Mouse (Mus musculus): ENCODE data around the gene Fbxo44. TPM values are rescaled to one million over a fixed set of nuclear protein-coding genes. Genes with fewer than 3 reads are reported as not detected.

The Fbxo44 gene
- polyA plus RNA-seq, 1 experiment: 12.5 TPM

DNA sequence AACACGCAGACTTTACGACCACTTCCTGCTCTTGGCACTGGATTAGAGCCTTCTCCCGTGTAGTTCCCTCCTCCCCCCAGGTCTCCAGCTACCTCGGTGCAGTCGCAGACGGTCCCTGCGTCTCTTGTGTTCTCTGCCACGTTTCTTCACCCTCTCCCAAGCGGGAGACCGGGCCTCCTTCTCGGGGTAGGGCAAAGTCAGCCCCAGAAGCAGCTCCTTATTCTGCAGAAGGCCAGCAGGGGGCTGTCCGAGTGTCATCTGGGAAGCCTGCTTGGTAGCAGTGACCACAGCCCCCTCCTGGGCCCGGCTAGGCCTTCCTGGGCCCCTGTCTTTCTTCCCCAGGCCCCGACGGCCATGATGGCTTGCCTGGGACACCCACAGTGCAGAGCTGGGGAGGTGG, 44.8 kb downstream of the Fbxo44 start:
- no peaks in the 10 kb centered on the region for H3K4me1 ChIP-seq (ENCODE audit: control insufficient read depth, insufficient read depth, low read length)
- H3K27ac ChIP-seq (ENCODE audit: insufficient read depth, low read length): no peak overlapping the region
- H3K9ac ChIP-seq (ENCODE audit: low read depth, poor library complexity, severe bottlenecking): 0 out of 2 replicates have a peak overlapping the region, but pooled peaks have one; percentile 3
- no peaks in the 10 kb centered on the region for H3K27me3 ChIP-seq (ENCODE audit: control insufficient read depth, insufficient read depth, low read length, poor library complexity, severe bottlenecking)
- no peaks in the 10 kb centered on the region for H3K9me3 ChIP-seq (replicated peaks; ENCODE audit: control insufficient read depth, insufficient read depth, low read length, poor library complexity, severe bottlenecking)
- H3K36me3 ChIP-seq (ENCODE audit: control insufficient read depth, insufficient read depth, low read length, poor library complexity, severe bottlenecking): no peaks in the 10 kb centered on the region
- no peak overlapping the region for H3K4me3 ChIP-seq (ENCODE audit: low read depth, low read length)
- TF ChIP-seq EP300 (IDR thresholded peaks at IDR 0.05; ENCODE audit: insufficient read depth, low read depth, low read length) (no peak), CTCF (IDR thresholded peaks at IDR 0.05; ENCODE audit: low read depth, low read length) (peak; percentile 29), POLR2A (IDR thresholded peaks at IDR 0.05; ENCODE audit: insufficient read depth, low read length) (no peak)

DNA sequence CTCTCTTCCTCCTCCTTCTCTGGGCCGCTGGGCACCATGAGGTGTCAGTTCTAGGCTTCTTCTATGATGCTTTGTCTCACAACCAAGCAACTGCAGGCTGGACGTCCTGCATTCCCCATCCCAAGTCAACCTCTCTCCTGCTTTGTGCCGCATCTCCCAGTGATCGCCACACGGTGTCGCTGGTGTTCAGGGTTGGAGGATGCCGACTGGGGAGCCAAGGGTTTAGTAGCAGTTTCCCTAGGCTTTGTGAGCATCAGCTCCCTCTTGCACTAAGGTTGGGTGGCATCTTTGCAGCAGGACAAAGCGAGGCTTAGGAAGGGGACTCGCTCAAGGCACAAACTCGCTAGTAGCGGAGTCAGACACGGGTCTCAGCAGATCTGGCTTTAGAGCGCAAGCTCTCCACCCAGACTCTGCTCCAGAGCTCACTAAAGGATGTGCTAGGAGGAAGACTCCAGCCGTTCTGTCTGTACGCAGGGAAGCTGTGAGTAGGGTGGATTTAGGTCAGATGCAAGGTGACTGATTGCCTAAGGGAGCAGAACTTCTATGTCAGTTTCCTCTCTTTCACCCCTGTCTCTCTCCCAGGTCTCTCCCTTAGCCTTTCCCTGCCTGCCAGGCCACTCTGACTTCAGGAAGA, 45.4 kb downstream of the Fbxo44 start:
- no peak overlapping the region for H3K4me3 ChIP-seq (ENCODE audit: low read depth, low read length)
- no peaks in the 10 kb centered on the region for H3K9me3 ChIP-seq (replicated peaks; ENCODE audit: control insufficient read depth, insufficient read depth, low read length, poor library complexity, severe bottlenecking)
- H3K4me1 ChIP-seq (ENCODE audit: control insufficient read depth, insufficient read depth, low read length): no peaks in the 10 kb centered on the region
- no peak overlapping the region for H3K27ac ChIP-seq (ENCODE audit: insufficient read depth, low read length)
- H3K27me3 ChIP-seq (ENCODE audit: control insufficient read depth, insufficient read depth, low read length, poor library complexity, severe bottlenecking): no peaks in the 10 kb centered on the region
- no peaks in the 10 kb centered on the region for H3K36me3 ChIP-seq (ENCODE audit: control insufficient read depth, insufficient read depth, low read length, poor library complexity, severe bottlenecking)
- H3K9ac ChIP-seq (ENCODE audit: low read depth, poor library complexity, severe bottlenecking): no peak overlapping the region
- TF ChIP-seq EP300 (IDR thresholded peaks at IDR 0.05; ENCODE audit: insufficient read depth, low read depth, low read length) (0 out of 2 replicates have a peak, but pooled peaks have one; percentile 25), POLR2A (IDR thresholded peaks at IDR 0.05; ENCODE audit: insufficient read depth, low read length) (no peak), CTCF (IDR thresholded peaks at IDR 0.05; ENCODE audit: low read depth, low read length) (peak; percentile 97)

DNA sequence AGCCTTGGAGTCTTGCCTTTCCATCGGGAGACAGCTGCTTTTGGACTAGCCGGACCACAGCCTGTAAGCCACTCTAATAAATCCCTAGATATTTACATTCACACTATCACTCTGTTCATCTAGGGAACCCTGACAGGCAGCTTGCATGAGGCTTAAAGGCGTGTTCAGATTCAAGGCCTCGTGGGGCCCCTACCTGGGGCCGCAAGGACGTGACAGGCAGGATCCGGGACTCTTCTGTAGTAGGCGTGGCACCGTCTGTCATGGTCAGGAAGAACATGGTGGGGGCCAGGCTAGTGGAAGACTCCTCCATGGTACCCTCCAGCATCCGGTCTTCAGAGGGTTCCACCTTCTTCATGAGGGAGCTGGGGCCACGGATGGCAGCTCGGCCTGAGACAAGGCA, 47.8 kb downstream of the Fbxo44 start:
- Histone ChIP-seq H3K36me3 (ENCODE audit: control insufficient read depth, insufficient read depth, low read length, poor library complexity, severe bottlenecking) (no peaks in the 10 kb centered on the region), H3K9ac (ENCODE audit: low read depth, poor library complexity, severe bottlenecking) (no peak overlapping the region), H3K27me3 (ENCODE audit: control insufficient read depth, insufficient read depth, low read length, poor library complexity, severe bottlenecking) (no peaks in the 10 kb centered on the region), H3K9me3 (replicated peaks; ENCODE audit: control insufficient read depth, insufficient read depth, low read length, poor library complexity, severe bottlenecking) (no peaks in the 10 kb centered on the region), H3K4me1 (ENCODE audit: control insufficient read depth, insufficient read depth, low read length) (peaks cover 4% of the 10 kb centered on the region), H3K4me3 (ENCODE audit: low read depth, low read length) (no peak overlapping the region), H3K27ac (ENCODE audit: insufficient read depth, low read length) (no peak overlapping the region)
- TF ChIP-seq EP300 (IDR thresholded peaks at IDR 0.05; ENCODE audit: insufficient read depth, low read depth, low read length) (no peak), CTCF (IDR thresholded peaks at IDR 0.05; ENCODE audit: low read depth, low read length) (no peak), POLR2A (IDR thresholded peaks at IDR 0.05; ENCODE audit: insufficient read depth, low read length) (no peak)

DNA sequence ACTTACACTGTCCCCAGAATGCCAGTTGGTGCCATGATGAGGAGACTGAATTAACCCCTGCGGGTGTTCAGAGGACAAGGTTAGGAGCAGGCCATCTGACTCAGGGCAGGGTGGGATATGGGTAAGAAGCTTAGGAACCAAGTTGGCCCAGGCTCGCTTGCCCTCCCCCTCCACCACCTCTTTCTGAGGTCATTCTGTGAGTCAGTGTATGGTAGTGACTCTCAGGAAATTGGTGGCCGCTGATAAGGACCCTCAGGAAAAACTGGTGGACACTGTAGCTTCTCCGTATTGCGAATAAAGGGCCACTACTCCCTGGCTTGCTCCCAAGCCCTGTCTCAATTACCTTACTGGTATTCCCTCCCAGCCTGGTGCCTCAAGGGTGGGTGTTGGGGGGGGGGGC, 51.1 kb downstream of the Fbxo44 start:
- Histone ChIP-seq H3K9ac (ENCODE audit: low read depth, poor library complexity, severe bottlenecking) (no peak overlapping the region), H3K27me3 (ENCODE audit: control insufficient read depth, insufficient read depth, low read length, poor library complexity, severe bottlenecking) (no peaks in the 10 kb centered on the region), H3K9me3 (replicated peaks; ENCODE audit: control insufficient read depth, insufficient read depth, low read length, poor library complexity, severe bottlenecking) (no peaks in the 10 kb centered on the region), H3K36me3 (ENCODE audit: control insufficient read depth, insufficient read depth, low read length, poor library complexity, severe bottlenecking) (no peaks in the 10 kb centered on the region), H3K4me1 (ENCODE audit: control insufficient read depth, insufficient read depth, low read length) (peaks cover 5% of the 10 kb centered on the region), H3K4me3 (ENCODE audit: low read depth, low read length) (no peak overlapping the region), H3K27ac (ENCODE audit: insufficient read depth, low read length) (no peak overlapping the region)
- TF ChIP-seq EP300 (IDR thresholded peaks at IDR 0.05; ENCODE audit: insufficient read depth, low read depth, low read length) (no peak), POLR2A (IDR thresholded peaks at IDR 0.05; ENCODE audit: insufficient read depth, low read length) (no peak), CTCF (IDR thresholded peaks at IDR 0.05; ENCODE audit: low read depth, low read length) (no peak)

DNA sequence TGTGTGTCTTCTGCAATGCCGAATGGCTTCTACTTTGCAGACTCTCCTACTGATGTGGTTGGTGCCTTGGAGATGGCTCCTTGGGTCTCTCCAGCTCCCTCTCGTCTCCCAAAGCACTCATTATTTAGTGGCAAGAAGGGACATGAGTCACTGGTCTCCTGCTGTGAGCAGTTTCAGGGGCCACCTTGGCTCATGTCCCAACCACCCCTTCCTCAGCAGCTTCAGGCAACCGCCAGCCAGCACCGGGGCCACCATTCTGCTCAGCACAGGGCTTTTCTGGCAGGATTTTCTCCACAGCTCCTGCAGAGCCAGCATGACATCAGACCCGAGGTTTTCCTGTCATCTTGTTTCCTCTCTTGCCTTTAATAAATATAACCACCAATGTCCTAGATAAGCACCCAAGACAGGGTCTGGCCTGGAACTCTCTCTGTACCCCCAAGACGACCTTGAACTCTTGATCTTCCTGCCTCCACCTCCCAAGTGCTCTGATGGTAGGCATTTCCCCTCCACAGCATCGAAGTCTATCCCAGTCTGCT, 51.6 kb downstream of the Fbxo44 start:
- Histone ChIP-seq H3K27me3 (ENCODE audit: control insufficient read depth, insufficient read depth, low read length, poor library complexity, severe bottlenecking) (no peaks in the 10 kb centered on the region), H3K4me1 (ENCODE audit: control insufficient read depth, insufficient read depth, low read length) (peaks cover 5% of the 10 kb centered on the region), H3K9me3 (replicated peaks; ENCODE audit: control insufficient read depth, insufficient read depth, low read length, poor library complexity, severe bottlenecking) (no peaks in the 10 kb centered on the region), H3K36me3 (ENCODE audit: control insufficient read depth, insufficient read depth, low read length, poor library complexity, severe bottlenecking) (no peaks in the 10 kb centered on the region), H3K9ac (ENCODE audit: low read depth, poor library complexity, severe bottlenecking) (no peak overlapping the region), H3K4me3 (ENCODE audit: low read depth, low read length) (no peak overlapping the region), H3K27ac (ENCODE audit: insufficient read depth, low read length) (no peak overlapping the region)
- no peak for TF ChIP-seq CTCF (IDR thresholded peaks at IDR 0.05; ENCODE audit: low read depth, low read length)

DNA sequence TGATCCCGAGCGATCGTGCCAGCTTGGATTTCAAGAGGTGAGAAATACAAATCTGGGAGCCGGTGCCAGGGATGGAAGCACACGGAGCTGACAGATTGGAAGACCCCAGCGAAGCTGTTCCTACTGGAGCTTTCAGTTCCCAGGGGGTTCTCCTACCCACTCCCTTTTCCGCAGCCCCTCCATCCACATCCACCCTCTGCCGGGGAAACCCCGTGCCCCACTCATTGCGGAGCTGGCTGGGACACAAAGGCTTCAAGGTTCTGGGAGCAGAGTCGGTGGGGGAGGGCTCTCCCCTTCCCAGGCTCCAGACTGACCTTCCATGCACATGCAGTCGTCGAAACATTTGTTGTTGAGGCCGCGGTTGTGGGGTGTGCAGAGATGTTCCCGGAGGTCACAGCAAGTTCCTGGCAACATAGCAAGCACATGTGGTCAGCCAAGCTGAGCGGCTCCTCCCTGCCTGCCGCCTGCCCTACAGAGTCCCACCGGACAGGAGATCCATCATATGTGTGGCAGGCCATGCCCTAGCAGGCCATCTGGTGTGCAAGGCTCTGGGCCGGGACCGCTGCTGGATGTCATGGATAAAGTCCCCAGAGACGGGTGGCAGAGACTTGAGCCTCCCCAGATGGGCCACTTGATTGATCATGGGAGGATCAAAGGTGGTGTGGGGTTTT, 52.5 kb downstream of the Fbxo44 start:
- Histone ChIP-seq H3K9ac (ENCODE audit: low read depth, poor library complexity, severe bottlenecking) (peak overlapping the region; percentile 31), H3K4me3 (ENCODE audit: low read depth, low read length) (peak overlapping the region; percentile 31), H3K4me1 (ENCODE audit: control insufficient read depth, insufficient read depth, low read length) (peaks cover 5% of the 10 kb centered on the region), H3K9me3 (replicated peaks; ENCODE audit: control insufficient read depth, insufficient read depth, low read length, poor library complexity, severe bottlenecking) (no peaks in the 10 kb centered on the region), H3K36me3 (ENCODE audit: control insufficient read depth, insufficient read depth, low read length, poor library complexity, severe bottlenecking) (no peaks in the 10 kb centered on the region), H3K27me3 (ENCODE audit: control insufficient read depth, insufficient read depth, low read length, poor library complexity, severe bottlenecking) (no peaks in the 10 kb centered on the region), H3K27ac (ENCODE audit: insufficient read depth, low read length) (no peak overlapping the region)
- TF ChIP-seq CTCF (IDR thresholded peaks at IDR 0.05; ENCODE audit: low read depth, low read length) (no peak), POLR2A (IDR thresholded peaks at IDR 0.05; ENCODE audit: insufficient read depth, low read length) (no peak), EP300 (IDR thresholded peaks at IDR 0.05; ENCODE audit: insufficient read depth, low read depth, low read length) (no peak)

All from ES-Bruce4 (cell line).